Mouse (Mus musculus): ENCODE measurements around the gene Ano10. TPM values are rescaled to one million over a fixed set of nuclear protein-coding genes. Genes with fewer than 3 reads are reported as not detected.

Gene Ano10
- polyA plus RNA-seq, 1 experiment from 2014 or later: 38.8 TPM

DNA sequence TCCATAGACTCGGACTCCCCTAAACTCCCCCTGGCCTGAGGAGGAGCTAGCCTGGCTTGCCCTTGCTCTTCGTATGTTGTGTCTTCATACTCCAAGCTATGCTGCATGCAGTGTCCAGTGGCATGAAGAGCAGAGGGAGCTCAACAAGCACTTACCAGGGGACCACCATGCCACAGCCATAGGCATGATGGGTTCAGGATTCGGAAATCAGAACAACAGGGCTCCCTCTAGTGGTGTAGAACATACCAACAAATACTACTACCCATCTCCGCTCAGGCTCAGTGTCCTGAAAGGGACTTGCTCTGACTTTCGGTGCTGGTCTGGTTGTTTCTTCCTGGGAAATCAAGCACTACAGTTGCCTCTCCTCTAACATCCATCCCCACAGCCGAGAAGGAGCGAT lies 68.9 kb downstream of the Ano10 start:
- H3K4me1 ChIP-seq: 0 out of 2 replicates have a peak, but pooled peaks cover 8% of the 10 kb centered on the region
- no peaks in the 10 kb centered on the region for H3K36me3 ChIP-seq
- H3K27ac ChIP-seq (replicated peaks): no peak overlapping the region
- ATAC-seq (ENCODE audit: insufficient number of reproducible peaks, low FRiP score, low TSS enrichment, low read depth): no peak
- H3K9ac ChIP-seq: no peak overlapping the region
- H3K27me3 ChIP-seq: no peaks in the 10 kb centered on the region
- 51% methylated on average over 7 of the region's 7 CpGs for WGBS
- H3K4me2 ChIP-seq (replicated peaks): no peak overlapping the region
- no peaks in the 10 kb centered on the region for H3K9me3 ChIP-seq (replicated peaks)
- no peak overlapping the region for H3K4me3 ChIP-seq (replicated peaks)

DNA sequence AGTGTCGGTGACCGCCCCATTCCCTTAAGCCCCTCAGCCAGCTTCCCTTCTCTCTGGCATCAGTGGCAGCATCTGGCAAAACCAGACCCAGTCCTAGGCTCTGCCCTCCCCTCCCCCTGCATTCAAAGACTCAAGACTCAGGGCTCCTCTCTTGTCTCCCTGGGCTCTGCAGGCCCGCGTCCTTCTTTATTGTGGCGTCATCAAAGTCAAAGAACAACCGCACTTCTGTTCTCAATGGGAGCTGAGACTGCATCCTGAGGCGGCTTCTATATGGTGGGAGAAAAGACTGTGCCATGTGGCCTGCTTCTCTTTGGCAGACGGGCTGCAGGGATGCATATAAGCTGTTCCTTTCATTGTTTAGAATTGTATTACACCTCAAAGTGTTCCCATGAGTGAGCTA lies 71.2 kb downstream of the Ano10 start:
- Histone ChIP-seq H3K4me2 (replicated peaks) (no peak overlapping the region), H3K36me3 (no peaks in the 10 kb centered on the region), H3K4me1 (0 out of 2 replicates have a peak, but pooled peaks cover 8% of the 10 kb centered on the region), H3K4me3 (replicated peaks) (no peak overlapping the region), H3K9ac (no peak overlapping the region), H3K27me3 (no peaks in the 10 kb centered on the region), H3K27ac (replicated peaks) (no peak overlapping the region), H3K9me3 (replicated peaks) (no peaks in the 10 kb centered on the region)
- ATAC-seq (ENCODE audit: insufficient number of reproducible peaks, low FRiP score, low TSS enrichment, low read depth): no peak
- 36% methylated on average over 8 of the region's 8 CpGs for WGBS

DNA sequence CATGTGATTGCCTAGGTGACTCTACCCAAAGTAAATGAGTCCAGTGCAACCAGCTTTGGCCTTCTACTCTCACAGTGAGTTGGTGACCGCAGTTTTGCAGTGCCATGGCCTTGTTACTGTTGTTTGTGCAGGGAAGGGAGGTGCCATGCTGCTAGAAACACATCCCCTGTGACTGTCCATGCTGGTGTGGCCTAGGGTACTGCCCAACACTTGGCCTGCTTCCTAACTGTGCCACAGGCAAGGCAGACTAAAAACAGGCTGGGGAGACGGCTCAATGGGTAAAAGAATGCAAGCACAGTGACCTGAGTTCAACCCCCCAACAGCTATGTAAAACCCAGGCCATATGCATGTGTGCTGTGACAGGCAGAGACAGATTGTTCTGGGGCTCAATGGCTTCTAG lies 74.3 kb downstream of the Ano10 start:
- no peaks in the 10 kb centered on the region for H3K4me1 ChIP-seq
- no peak overlapping the region for H3K9ac ChIP-seq
- 52% methylated on average over 2 of the region's 2 CpGs for whole genome bisulfite sequencing
- no peaks in the 10 kb centered on the region for H3K27me3 ChIP-seq
- H3K4me3 ChIP-seq (replicated peaks): no peak overlapping the region
- H3K4me2 ChIP-seq (replicated peaks): no peak overlapping the region
- H3K36me3 ChIP-seq: no peaks in the 10 kb centered on the region
- ATAC-seq (ENCODE audit: insufficient number of reproducible peaks, low FRiP score, low TSS enrichment, low read depth): no peak
- H3K27ac ChIP-seq (replicated peaks): no peak overlapping the region
- no peaks in the 10 kb centered on the region for H3K9me3 ChIP-seq (replicated peaks)

DNA sequence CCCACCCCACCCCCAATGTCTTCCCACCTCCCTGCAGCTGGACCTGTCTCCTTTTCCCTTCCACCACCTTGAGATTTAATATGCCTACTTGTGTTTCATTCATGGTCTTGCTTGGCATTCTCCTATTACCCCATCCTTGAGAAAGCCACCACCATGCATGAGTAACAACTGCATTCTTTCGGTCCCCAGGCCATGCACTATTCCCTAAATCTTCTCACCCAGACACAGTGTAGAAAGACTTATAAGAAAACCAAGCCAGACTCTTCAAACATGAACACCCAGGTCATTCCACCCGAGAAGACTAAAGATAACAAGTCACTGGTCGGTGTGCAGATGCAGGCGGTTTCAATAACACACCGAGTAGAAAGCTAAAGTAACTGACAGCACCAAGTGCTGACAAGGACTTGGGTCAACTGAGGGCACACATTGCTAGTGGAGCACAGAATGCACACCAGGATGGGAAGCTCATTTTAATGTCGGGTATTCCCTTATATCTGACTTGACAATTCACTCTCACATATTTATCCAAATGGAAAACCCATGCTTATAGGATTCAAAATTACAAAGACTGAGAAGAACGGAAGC lies 77.2 kb downstream of the Ano10 start:
- Histone ChIP-seq H3K4me2 (replicated peaks) (no peak overlapping the region), H3K27me3 (no peaks in the 10 kb centered on the region), H3K9me3 (replicated peaks) (no peaks in the 10 kb centered on the region), H3K36me3 (no peaks in the 10 kb centered on the region), H3K4me3 (replicated peaks) (no peak overlapping the region), H3K4me1 (no peaks in the 10 kb centered on the region), H3K9ac (no peak overlapping the region), H3K27ac (replicated peaks) (no peak overlapping the region)
- WGBS: 79% methylated on average over 7 of the region's 7 CpGs
- no peak for ATAC-seq (ENCODE audit: insufficient number of reproducible peaks, low FRiP score, low TSS enrichment, low read depth)

- H3K4me2 ChIP-seq (replicated peaks): no peak overlapping the region
These were observed 79.1 kb downstream of the Ano10 start for GRCm38 (mm10) chr9:122215118-122215517.

DNA sequence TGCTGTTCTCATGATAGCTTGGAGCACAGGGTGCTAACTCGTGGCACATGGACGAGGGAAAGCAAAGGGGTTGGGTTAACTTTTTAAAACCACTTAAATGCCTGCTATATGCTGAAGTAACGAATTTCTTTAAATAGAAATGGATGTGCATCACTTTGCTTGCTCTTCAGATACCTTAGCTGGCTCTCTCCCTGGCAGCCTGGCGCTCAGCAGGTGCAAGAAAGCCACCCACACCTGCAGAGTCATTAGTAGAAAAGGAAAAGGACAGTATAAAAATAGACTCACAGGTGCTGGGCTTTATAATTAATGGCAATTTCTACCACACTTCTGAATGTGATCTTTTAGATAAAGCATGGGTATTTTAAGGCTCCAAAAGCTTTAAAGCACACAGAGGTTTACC lies 85.9 kb downstream of the Ano10 start:
- 67% methylated on average over 4 of the region's 4 CpGs for WGBS

More at GRCm38 (mm10) chr9:122215118-122215517, 79.1 kb downstream of the Ano10 start:
- H3K4me3 ChIP-seq (replicated peaks): no peak overlapping the region
- H3K4me1 ChIP-seq: no peaks in the 10 kb centered on the region
- no peak overlapping the region for H3K9ac ChIP-seq
- H3K27ac ChIP-seq (replicated peaks): no peak overlapping the region
- no peak for ATAC-seq (ENCODE audit: insufficient number of reproducible peaks, low FRiP score, low TSS enrichment, low read depth)
- no peaks in the 10 kb centered on the region for H3K9me3 ChIP-seq (replicated peaks)
- H3K27me3 ChIP-seq: no peaks in the 10 kb centered on the region
- H3K36me3 ChIP-seq: no peaks in the 10 kb centered on the region

GRCm38 (mm10) chr9:122205543-122206200 lies 88.6 kb downstream of the Ano10 start:
- no peak for ATAC-seq (ENCODE audit: insufficient number of reproducible peaks, low FRiP score, low TSS enrichment, low read depth)
- Histone ChIP-seq H3K4me1 (no peaks in the 10 kb centered on the region), H3K4me2 (replicated peaks) (no peak overlapping the region), H3K9ac (no peak overlapping the region), H3K9me3 (replicated peaks) (no peaks in the 10 kb centered on the region), H3K27ac (replicated peaks) (no peak overlapping the region), H3K36me3 (no peaks in the 10 kb centered on the region), H3K4me3 (replicated peaks) (no peak overlapping the region), H3K27me3 (no peaks in the 10 kb centered on the region)
- 65% methylated on average over 11 of the region's 11 CpGs for WGBS

More for the DNA sequence above, 85.9 kb downstream of the Ano10 start:
- no peak overlapping the region for H3K4me3 ChIP-seq (replicated peaks)
- no peak for ATAC-seq (ENCODE audit: insufficient number of reproducible peaks, low FRiP score, low TSS enrichment, low read depth)
- H3K4me1 ChIP-seq: no peaks in the 10 kb centered on the region
- no peaks in the 10 kb centered on the region for H3K9me3 ChIP-seq (replicated peaks)
- no peak overlapping the region for H3K4me2 ChIP-seq (replicated peaks)
- H3K9ac ChIP-seq: no peak overlapping the region
- H3K27ac ChIP-seq (replicated peaks): no peak overlapping the region
- no peaks in the 10 kb centered on the region for H3K27me3 ChIP-seq
- no peaks in the 10 kb centered on the region for H3K36me3 ChIP-seq

GRCm38 (mm10) chr9:122204508-122204907 lies 89.7 kb downstream of the Ano10 start:
- Histone ChIP-seq H3K4me1 (no peaks in the 10 kb centered on the region), H3K4me2 (replicated peaks) (no peak overlapping the region), H3K27ac (replicated peaks) (no peak overlapping the region), H3K9me3 (replicated peaks) (no peaks in the 10 kb centered on the region), H3K9ac (no peak overlapping the region), H3K4me3 (replicated peaks) (no peak overlapping the region), H3K36me3 (0 out of 2 replicates have a peak, but pooled peaks cover 2% of the 10 kb centered on the region), H3K27me3 (no peaks in the 10 kb centered on the region)
- ATAC-seq (ENCODE audit: insufficient number of reproducible peaks, low FRiP score, low TSS enrichment, low read depth): no peak
- WGBS: 67% methylated on average over 7 of the region's 7 CpGs

DNA sequence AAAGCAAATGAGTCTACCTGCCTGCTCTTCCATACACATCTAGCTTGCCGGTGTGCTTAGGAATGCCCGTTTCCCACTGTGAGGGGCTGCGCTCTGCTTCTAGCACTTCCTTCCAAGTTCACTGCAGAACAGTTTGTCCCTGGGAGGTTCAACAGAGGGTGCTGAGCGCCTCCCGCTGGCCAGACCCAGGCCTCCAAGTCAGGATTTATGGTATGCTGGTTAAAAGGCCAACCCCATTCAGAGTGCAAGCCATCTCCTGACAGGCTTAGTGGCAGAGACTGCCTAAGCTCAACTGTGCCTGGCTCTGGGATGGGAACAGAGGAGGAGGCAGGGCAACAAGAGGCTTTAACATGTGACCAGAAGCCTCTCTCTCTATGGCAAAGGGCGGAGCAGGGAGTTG lies 95.0 kb downstream of the Ano10 start:
- WGBS: 38% methylated on average over 6 of the region's 6 CpGs
- 0 out of 2 replicates have a peak, but pooled peaks cover 2% of the 10 kb centered on the region for H3K36me3 ChIP-seq
- H3K4me3 ChIP-seq (replicated peaks): no peak overlapping the region
- no peak overlapping the region for H3K27ac ChIP-seq (replicated peaks)
- no peak for ATAC-seq (ENCODE audit: insufficient number of reproducible peaks, low FRiP score, low TSS enrichment, low read depth)
- no peak overlapping the region for H3K9ac ChIP-seq
- no peaks in the 10 kb centered on the region for H3K9me3 ChIP-seq (replicated peaks)
- H3K27me3 ChIP-seq: no peaks in the 10 kb centered on the region
- H3K4me2 ChIP-seq (replicated peaks): no peak overlapping the region
- 0 out of 2 replicates have a peak, but pooled peaks cover 5% of the 10 kb centered on the region for H3K4me1 ChIP-seq

- Histone ChIP-seq H3K4me3 (replicated peaks) (no peak overlapping the region), H3K36me3 (0 out of 2 replicates have a peak, but pooled peaks cover 2% of the 10 kb centered on the region), H3K4me2 (replicated peaks) (no peak overlapping the region), H3K9me3 (replicated peaks) (no peaks in the 10 kb centered on the region), H3K9ac (no peak overlapping the region), H3K27ac (replicated peaks) (no peak overlapping the region), H3K4me1 (0 out of 2 replicates have a peak, but pooled peaks cover 6% of the 10 kb centered on the region), H3K27me3 (no peaks in the 10 kb centered on the region)
- WGBS: 87% methylated on average over 3 of the region's 3 CpGs
- no peak for ATAC-seq (ENCODE audit: insufficient number of reproducible peaks, low FRiP score, low TSS enrichment, low read depth)
These were observed 95.6 kb downstream of the Ano10 start for GRCm38 (mm10) chr9:122198621-122199020.

DNA sequence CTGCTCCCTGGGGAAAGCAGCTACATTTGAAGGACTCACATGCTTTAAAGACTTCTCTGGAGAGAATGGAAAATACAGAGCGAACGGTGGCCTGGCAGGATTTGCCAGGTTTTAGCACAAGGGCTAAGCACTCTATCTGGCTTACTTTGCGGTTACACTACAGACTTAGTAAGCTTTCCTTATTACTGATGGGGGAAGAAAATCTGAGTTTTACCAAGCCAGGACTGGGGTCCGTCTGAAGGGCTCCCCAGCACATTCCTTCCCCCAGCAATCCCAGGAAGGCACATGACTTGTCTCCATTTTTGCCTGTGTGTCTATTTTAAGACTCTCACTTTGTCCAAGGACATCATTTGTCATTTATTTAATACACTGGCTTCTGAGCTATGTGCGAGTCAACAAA lies 97.2 kb downstream of the Ano10 start:
- 0 out of 2 replicates have a peak, but pooled peaks cover 8% of the 10 kb centered on the region for H3K4me1 ChIP-seq
- no peak overlapping the region for H3K9ac ChIP-seq
- WGBS: 59% methylated on average over 5 of the region's 5 CpGs
- H3K4me2 ChIP-seq (replicated peaks): no peak overlapping the region
- H3K4me3 ChIP-seq (replicated peaks): no peak overlapping the region
- no peak for ATAC-seq (ENCODE audit: insufficient number of reproducible peaks, low FRiP score, low TSS enrichment, low read depth)
- no peaks in the 10 kb centered on the region for H3K9me3 ChIP-seq (replicated peaks)
- H3K27ac ChIP-seq (replicated peaks): no peak overlapping the region
- no peaks in the 10 kb centered on the region for H3K27me3 ChIP-seq
- 0 out of 2 replicates have a peak, but pooled peaks cover 2% of the 10 kb centered on the region for H3K36me3 ChIP-seq
